Mouse (Mus musculus) heart, embryonic 16.5 days (tissue): ENCODE results near the gene Tnfrsf18. TPM values are rescaled to one million over a fixed set of nuclear protein-coding genes. Genes with fewer than 3 reads are reported as not detected.

Source experiments
- ATAC-seq: fragments of 200-750 bp; cut with Nextera tagmentation; replicated peaks from 2 replicates; pipeline ENCODE4 v1.8.0; 2017; ENCODE audit warnings: moderate number of reproducible peaks; ENCODE audit not compliant: insufficient read depth, low FRiP score; ENCODE audit errors: extremely low read depth
- H3K27ac ChIP-seq: fragments of 300-500 bp; sonication (generic); 2 replicates; pipeline ENCODE4 v1.5.1; 2014; ENCODE audit warnings: mild to moderate bottlenecking, low read length, control low read depth, moderate library complexity
- H3K27me3 ChIP-seq: fragments of 300-500 bp; sonication (generic); 2 replicates; pipeline ENCODE4 v1.6.1; 2014; ENCODE audit warnings: low read length, mixed read lengths; ENCODE audit not compliant: control insufficient read depth, insufficient read depth
- H3K36me3 ChIP-seq: fragments of 300-500 bp; sonication (generic); 2 replicates; pipeline ENCODE4 v1.6.1; 2014; ENCODE audit not compliant: control insufficient read depth, insufficient read depth
- H3K4me1 ChIP-seq: fragments of 300-500 bp; sonication (generic); 2 replicates; pipeline ENCODE4 v1.6.1; 2014; ENCODE audit warnings: low read length, mixed read lengths; ENCODE audit not compliant: control insufficient read depth, insufficient read depth
- H3K4me2 ChIP-seq: fragments of 300-500 bp; sonication (generic); 2 replicates; pipeline ENCODE4 v1.6.1; 2014; ENCODE audit warnings: low read depth, mild to moderate bottlenecking, control low read depth, low read length
- H3K4me3 ChIP-seq: fragments of 300-500 bp; sonication (generic); 2 replicates; pipeline ENCODE4 v1.5.1; 2014; ENCODE audit warnings: mild to moderate bottlenecking, control low read depth, low read length
- H3K9ac ChIP-seq: fragments of 300-500 bp; sonication (generic); 2 replicates; pipeline ENCODE4 v1.6.1; 2014; ENCODE audit warnings: low read length, control low read depth
- H3K9me3 ChIP-seq: fragments of 300-500 bp; sonication (generic); replicated peaks from 2 replicates; pipeline ENCODE4 v1.6.1; 2016; ENCODE audit warnings: low read length; ENCODE audit not compliant: control insufficient read depth
- WGBS: fragments of 180-500 bp; shearing (Covaris S2); extraction: QIAGEN DNeasy Blood & Tissue Kit; methylation state at CpG from one replicate; pipeline ENCODE4 v1.1.7; 2014; 5-methylcytosine and 5-hydroxymethylcytosine counted together
- polyA plus RNA-seq: library from polyadenylated mRNA; unstranded; fragments of >200 nt; fragmentation: Nextera tagmentation; extraction: Ambion mirVana; gene quantifications from 2 replicates; pipeline ENCODE4 v1.2.1, GENCODE M21; 2015

Gene Tnfrsf18
- polyA plus RNA-seq, 1 experiment from 2014 or later = 2.6 TPM

DNA sequence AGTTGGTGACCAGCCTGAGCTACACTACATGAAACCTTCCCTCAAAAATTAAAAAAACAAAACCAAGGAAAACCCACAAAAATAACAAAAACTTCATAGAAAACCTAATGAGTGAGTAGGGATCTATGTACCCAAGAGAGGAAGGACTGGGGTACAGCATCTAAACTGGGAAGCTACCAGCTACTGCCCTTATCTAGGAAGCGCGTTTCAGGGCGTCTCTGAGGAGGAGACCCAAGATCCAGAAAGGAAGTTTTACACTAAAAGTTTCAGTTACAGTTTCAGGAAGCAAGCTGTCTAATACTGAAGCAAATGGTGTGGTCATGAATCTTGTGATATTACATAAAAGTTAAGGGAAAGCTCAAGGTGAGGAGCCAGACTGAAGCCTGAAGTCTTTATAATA is 23.8 kb downstream of the Tnfrsf18 start:
- WGBS = 47% methylated on average over 3 of the region's 3 CpGs
- H3K4me1 ChIP-seq = peaks cover 20% of the 10 kb centered on the region; the same call in 1 of the 2 replicates
- H3K4me3 ChIP-seq = no peak overlapping the region
- H3K9ac ChIP-seq = no peak overlapping the region
- H3K4me2 ChIP-seq = no peak overlapping the region
- no peaks in the 10 kb centered on the region for H3K36me3 ChIP-seq
- H3K9me3 ChIP-seq = no peaks in the 10 kb centered on the region
- no peaks in the 10 kb centered on the region for H3K27me3 ChIP-seq
- H3K27ac ChIP-seq = no peak overlapping the region
- no peak for ATAC-seq

DNA sequence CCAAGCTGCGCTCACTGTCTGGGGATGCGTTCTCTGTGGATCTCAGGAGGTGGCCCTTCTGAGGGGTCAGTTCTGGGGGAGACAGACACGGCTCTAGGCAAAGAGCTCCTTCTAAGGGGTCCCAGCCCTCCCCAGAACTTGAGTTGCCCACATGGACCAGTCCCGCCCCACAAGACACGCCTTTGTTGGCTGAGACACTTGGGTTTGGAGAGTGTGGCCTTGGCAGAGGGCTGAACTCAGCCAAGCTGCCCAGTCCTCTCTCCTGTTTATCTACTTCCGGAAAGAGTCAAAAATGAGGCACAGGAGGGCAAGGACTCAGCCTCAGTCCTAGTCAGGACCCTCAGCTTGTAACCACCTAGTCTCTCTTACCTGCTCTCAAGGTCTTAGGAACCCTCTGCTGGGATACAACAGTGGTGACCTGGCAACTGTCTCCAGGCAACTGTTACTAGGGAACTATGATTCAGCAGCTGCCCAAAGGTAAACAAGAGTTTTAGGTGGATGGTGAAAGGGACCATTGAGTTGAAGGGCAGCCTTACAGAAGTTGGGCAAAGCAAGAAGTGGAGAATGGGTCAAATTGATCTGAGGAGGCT is 24.5 kb downstream of the Tnfrsf18 start:
- no peak overlapping the region for H3K4me2 ChIP-seq
- WGBS = 52% methylated on average over 6 of the region's 6 CpGs
- H3K9ac ChIP-seq = no peak overlapping the region
- no peak overlapping the region for H3K4me3 ChIP-seq
- H3K36me3 ChIP-seq = no peaks in the 10 kb centered on the region
- no peak for ATAC-seq
- peaks cover 20% of the 10 kb centered on the region; the same call in 1 of the 2 replicates for H3K4me1 ChIP-seq
- no peak overlapping the region for H3K27ac ChIP-seq
- no peaks in the 10 kb centered on the region for H3K9me3 ChIP-seq
- no peaks in the 10 kb centered on the region for H3K27me3 ChIP-seq

- Histone ChIP-seq H3K9ac (no peak overlapping the region), H3K9me3 (no peaks in the 10 kb centered on the region), H3K4me2 (no peak overlapping the region), H3K27me3 (no peaks in the 10 kb centered on the region), H3K4me1 (peaks cover 20% of the 10 kb centered on the region; the same call in 1 of the 2 replicates), H3K36me3 (no peaks in the 10 kb centered on the region), H3K27ac (peak overlapping the region; percentile 55), H3K4me3 (no peak overlapping the region)
- ATAC-seq = peak; percentile 57
- 38% methylated on average over 4 of the region's 4 CpGs for WGBS
Measured at GRCm38 (mm10) chr4:156053113-156053512, 27.1 kb downstream of the Tnfrsf18 start.

DNA sequence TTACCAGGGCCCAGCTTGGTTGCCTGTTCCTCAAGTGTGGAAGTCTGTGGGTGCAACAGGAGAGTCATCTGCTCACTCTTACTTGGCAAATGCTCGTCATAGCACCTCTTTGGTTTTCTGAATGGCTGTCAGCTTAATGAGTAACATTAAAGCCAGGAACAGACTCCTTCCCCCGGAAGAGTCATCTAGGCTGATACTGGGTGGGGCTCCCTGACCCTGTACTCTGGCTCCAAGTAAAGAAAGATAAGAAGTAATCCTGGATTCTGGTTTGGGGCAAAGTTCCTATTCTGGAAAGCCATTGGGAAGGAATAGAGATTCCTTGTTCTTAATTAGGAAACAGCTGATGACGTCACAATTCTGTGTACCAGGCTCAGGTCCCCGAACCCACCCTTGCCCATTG is 28.2 kb downstream of the Tnfrsf18 start:
- Histone ChIP-seq H3K9me3 (no peaks in the 10 kb centered on the region), H3K36me3 (no peaks in the 10 kb centered on the region), H3K27ac (no peak overlapping the region), H3K27me3 (no peaks in the 10 kb centered on the region), H3K4me2 (no peak overlapping the region), H3K9ac (no peak overlapping the region), H3K4me1 (peaks cover 20% of the 10 kb centered on the region; the same call in 1 of the 2 replicates), H3K4me3 (no peak overlapping the region)
- WGBS = 66% methylated on average over 4 of the region's 4 CpGs
- no peak for ATAC-seq

GRCm38 (mm10) chr4:156054606-156055005 is 28.6 kb downstream of the Tnfrsf18 start:
- Histone ChIP-seq H3K27ac (no peak overlapping the region), H3K4me3 (no peak overlapping the region), H3K27me3 (no peaks in the 10 kb centered on the region), H3K9me3 (no peaks in the 10 kb centered on the region), H3K4me2 (no peak overlapping the region), H3K4me1 (peaks cover 20% of the 10 kb centered on the region; the same call in 1 of the 2 replicates), H3K9ac (no peak overlapping the region), H3K36me3 (no peaks in the 10 kb centered on the region)
- no peak for ATAC-seq
- WGBS = 94% methylated on average over 6 of the region's 6 CpGs

- peaks cover 20% of the 10 kb centered on the region; the same call in 1 of the 2 replicates for H3K4me1 ChIP-seq
- no peak overlapping the region for H3K4me3 ChIP-seq
- H3K4me2 ChIP-seq = no peak overlapping the region
- WGBS = 85% methylated on average over 5 of the region's 5 CpGs
- H3K9ac ChIP-seq = no peak overlapping the region
- no peaks in the 10 kb centered on the region for H3K36me3 ChIP-seq
- no peak overlapping the region for H3K27ac ChIP-seq
- H3K9me3 ChIP-seq = no peaks in the 10 kb centered on the region
- ATAC-seq = no peak
- no peaks in the 10 kb centered on the region for H3K27me3 ChIP-seq
Measured at GRCm38 (mm10) chr4:156055173-156055572, 29.2 kb downstream of the Tnfrsf18 start.

DNA sequence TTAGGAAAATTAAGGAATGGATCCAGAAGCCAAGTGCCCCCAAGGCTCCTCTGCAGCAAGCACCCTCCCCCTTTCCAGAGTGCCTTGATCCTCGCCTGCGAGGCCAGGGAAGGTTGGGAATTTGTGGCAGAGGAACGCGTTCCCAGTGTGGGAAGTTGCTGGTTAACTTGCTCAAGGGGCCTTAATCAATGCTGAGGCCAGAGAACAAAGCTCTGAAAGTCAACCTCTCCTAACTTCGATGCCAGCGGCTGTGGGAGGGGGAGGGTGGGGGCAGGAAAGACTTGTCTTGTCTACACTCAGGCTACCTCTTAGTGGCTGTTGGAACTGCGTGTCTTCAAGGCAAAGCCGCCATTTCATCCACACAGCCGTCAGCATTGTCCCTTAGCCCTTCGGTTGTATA is 31.7 kb downstream of the Tnfrsf18 start:
- no peaks in the 10 kb centered on the region for H3K27me3 ChIP-seq
- no peak overlapping the region for H3K9ac ChIP-seq
- H3K4me1 ChIP-seq = peaks cover 7% of the 10 kb centered on the region; the same call in 1 of the 2 replicates
- no peaks in the 10 kb centered on the region for H3K36me3 ChIP-seq
- 68% methylated on average over 10 of the region's 10 CpGs for WGBS
- H3K9me3 ChIP-seq = no peaks in the 10 kb centered on the region
- H3K4me2 ChIP-seq = no peak overlapping the region
- no peak for ATAC-seq
- H3K4me3 ChIP-seq = no peak overlapping the region
- no peak overlapping the region for H3K27ac ChIP-seq

DNA sequence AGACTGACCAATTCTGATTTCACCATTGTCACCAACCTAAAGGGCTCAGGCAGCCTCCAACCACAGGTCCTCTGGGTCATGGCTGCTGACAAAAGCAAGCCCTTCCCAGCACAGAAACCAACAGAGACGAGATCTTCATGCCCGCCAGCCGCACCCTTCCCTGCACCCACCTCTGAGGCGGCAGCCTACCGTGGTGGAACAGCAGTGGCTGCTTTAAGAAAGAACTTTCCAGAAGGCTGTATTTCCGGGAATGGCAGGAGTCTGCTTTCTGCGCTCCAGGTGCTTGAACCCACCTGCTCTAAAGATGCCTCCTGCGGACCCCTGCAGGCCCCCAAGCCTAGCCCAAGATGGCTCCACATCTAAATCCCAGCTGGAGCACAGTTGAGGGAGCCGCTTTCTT is 32.9 kb downstream of the Tnfrsf18 start:
- Histone ChIP-seq H3K9ac (peak overlapping the region; percentile 30; the same call in 1 of the 2 replicates), H3K9me3 (no peaks in the 10 kb centered on the region)

GRCm38 (mm10) chr4:156059261-156059660 is 33.3 kb downstream of the Tnfrsf18 start, which contains the start of gene Ttll10:
Gene Ttll10, minus strand, starts transcription at chr4:156059414.
- 37% methylated on average over 5 of the region's 5 CpGs for WGBS
- H3K4me1 ChIP-seq = no peaks in the 10 kb centered on the region
- H3K27me3 ChIP-seq = no peaks in the 10 kb centered on the region
- H3K4me2 ChIP-seq = no peak within 1 kb of the TSS
- H3K9ac ChIP-seq = peak within 1 kb of the TSS; percentile 30; the same call in 1 of the 2 replicates
- H3K27ac ChIP-seq = no peak within 1 kb of the TSS
- H3K4me3 ChIP-seq = peak within 1 kb of the TSS; percentile 22
- ATAC-seq = no peak; the same call in 1 of the 2 replicates
- no peaks in the 10 kb centered on the region for H3K36me3 ChIP-seq
- no peaks in the 10 kb centered on the region for H3K9me3 ChIP-seq

More for the DNA sequence above, 32.9 kb downstream of the Tnfrsf18 start:
- H3K4me1 ChIP-seq = 0 out of 2 replicates have a peak, but pooled peaks cover under 1% of the 10 kb centered on the region
- H3K27ac ChIP-seq = no peak overlapping the region
- no peak overlapping the region for H3K4me2 ChIP-seq
- 65% methylated on average over 9 of the region's 9 CpGs for whole genome bisulfite sequencing
- H3K4me3 ChIP-seq = peak overlapping the region; percentile 22
- no peaks in the 10 kb centered on the region for H3K27me3 ChIP-seq
- H3K36me3 ChIP-seq = no peaks in the 10 kb centered on the region
- no peak for ATAC-seq
